Mouse (Mus musculus) kidney, adult 8-10 months (tissue): ENCODE data around the gene Faap24.

Source experiments
- DNase-seq, 2 experiments: peaks; one replicate each; pipeline ENCODE4 v3.0.0; 2022

Faap24 gene

DNA sequence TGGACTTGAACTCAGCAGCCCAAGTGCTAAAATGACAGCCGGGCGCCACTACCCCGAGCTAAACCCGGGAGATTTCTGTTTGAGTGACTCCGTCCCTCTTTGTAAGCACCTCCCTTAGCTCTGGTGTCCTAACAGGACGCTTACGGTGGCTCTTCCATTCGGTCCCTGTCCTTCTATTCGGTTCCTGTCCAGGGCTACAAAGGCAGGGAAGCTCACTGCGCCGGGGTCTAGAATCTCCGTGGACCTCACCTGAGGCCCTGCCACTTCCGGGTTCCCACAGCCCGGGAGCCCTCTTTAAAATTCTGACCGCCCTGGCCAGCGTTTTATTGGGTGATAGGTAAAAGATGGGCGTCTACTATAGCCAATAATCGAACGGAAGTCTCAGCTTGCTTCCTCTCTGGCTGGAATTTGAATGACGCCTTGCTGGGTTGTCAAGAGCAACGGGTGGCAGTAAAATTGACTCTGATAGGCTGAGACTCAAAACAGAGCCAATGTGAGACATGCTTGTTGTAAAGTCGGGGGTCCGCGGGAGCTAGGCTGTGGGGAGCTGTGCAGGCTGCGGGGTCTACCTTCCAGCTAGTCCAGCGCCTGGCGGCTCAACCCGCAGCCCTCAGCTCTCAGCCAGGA, at the start of gene Faap24, which contains the start of gene Cep89:
Gene Faap24 (minus strand): TSS at position 295 of the 627 bp plus-strand sequence.
Gene Cep89 (plus strand): TSS at position 494 of the 627 bp plus-strand sequence.
- DNase-seq = peak; percentile 96 to 98

DNA sequence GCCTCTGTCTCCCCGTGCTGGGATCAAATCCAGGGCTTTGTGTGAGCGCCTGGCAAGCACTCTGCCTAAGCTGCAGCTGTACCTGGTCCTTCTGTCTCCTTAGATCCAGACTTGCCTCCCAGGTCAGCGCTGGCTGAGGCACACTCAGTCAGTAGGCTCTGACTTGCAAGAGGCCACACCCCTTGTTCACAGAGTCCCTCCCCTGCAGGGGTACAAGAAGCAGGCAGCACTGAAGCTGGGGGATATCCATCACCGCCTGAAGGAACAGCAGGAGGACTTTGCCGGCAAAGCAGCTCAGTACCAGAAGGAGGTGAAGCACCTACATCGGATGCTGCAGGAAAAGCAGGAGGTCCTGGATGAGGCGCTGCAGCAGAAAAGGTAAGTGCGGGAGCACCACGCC, 38.6 kb upstream of the Faap24 start:
- no peak for DNase-seq

DNA sequence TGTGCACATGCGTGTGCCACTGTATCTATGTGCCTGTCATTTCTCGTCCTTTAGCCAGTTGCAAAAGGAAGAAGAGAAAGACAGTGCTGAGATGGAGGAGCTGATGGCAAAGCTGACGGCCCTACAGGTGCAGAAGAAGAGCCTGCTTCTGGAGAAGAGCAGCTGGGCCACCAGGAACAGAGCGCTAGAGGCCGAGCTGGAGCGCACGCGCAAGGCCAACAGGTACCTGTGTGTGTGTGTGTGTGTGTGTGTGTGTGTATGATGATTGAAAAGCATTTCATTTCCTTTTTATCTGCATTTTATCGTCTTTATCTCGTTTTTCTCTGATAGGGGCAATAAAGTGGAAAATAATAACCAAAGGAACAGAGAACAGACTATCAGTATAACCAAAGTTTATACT, 31.5 kb upstream of the Faap24 start:
- no peak for DNase-seq

DNA sequence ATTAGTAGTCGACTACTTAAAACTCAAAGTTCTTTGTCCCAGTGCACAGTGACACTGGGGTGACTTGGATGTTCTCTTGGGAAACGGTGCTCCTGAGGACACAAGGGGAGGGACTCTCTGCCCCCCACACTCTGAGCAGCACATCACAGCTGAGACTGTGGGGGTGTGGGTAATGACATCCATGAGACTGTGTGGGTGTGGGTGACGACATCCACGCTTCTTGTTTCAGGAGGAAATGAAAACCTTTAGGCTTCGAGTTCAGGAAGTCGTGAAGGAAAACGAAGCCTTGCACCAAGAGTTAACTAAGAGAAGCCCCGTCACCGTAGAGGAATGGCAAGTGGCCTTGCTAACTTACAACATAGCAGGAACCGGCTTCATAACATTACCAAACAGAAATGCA, 26.4 kb upstream of the Faap24 start:
- DNase-seq = no peak

DNA sequence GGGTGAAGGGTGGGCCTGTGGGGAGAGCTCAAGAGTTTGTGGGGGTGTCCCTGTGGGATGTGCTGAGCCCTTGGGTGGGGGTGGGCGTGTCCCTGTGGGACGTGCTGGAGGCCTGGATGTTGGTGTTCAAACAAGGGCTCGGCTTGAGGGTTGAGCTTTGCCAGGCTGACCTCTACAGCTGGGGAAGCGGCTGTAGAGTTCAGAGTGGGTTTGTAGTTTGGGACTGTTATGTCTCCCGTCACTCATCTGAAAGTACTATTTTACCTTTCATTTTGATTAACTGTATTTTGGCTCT, 20.0 kb upstream of the Faap24 start:
- DNase-seq = no peak

DNA sequence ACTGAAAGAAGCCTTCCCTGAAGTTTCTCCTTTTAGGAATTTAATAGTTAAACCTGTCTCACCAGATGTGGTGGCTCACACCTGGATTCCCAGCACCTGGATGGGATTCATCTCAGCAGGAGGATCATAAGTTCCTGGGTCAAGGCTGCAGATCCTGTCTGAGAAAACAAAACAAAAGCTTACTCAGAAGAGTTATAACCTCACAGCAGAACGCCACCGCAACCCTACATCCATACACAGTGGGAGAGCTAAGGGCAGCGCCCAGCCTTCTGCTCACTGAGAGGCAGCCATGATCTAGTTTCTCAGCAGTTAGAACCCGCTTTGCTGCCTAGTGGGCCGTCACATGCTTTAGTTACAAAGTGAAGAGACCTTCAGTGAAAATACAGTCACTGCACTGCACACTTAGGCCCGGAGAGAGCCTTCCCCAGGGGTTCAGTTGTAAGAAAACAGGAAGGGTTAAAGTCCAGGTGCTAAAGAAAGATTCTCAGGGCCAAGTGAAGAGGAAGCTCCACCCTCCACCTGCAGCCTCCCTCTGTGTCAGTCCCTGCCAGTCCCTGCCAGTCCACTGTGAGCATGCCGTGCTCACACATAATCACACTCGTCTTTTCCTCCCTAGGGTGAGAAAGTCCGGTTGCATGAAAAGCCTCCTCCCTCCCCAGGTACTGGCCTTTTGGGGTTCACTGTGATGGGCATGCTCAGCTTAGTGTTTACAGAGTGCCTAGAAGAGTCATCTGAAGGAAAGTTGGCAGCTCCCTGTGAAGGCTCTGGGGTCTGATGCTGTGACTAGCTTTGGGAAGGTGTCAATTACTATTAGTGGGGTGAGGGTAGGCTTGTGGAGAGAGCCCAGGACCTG, 19.4 kb upstream of the Faap24 start:
- DNase-seq = peak; percentile 64 to 84

DNA sequence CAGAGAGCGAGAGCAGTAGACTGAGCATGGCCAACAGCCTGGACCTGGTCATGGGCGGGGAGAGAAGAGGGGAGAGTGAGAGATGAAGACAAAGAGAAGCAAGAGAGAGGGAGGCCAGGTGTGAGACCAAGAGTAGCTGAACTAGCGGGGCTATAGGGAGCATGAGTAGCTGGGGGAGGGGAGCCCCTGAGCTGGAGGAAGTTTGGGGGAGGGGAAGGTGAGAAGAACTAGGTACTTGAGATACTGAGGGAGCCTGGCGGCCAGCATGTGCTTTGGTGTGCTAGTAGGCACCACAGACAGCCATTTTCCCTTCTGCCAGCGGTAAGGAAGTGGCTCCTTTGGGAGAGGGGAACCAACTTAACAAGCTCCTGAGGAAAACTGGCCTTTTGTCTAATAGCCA, 18.6 kb upstream of the Faap24 start:
- no peak for DNase-seq

DNA sequence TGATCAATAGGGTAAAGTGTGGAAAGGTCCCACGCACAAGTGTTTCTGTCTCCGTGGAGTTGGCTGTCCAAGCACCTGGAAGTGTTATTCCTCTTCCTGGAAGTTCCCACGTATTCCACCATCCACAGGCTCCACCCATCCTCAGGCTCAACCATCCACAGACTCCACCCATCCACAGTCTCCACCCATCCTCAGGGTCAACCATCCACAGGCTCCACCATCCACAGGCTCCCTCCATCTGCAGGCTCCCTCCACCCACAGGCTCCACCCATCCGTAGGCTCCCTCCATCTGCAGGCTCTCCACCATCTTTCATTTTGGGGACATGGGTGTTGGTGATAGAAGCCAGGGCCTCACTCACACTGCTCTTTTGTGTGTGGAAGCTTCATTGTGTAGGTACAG, 4.5 kb upstream of the Faap24 start:
- no peak for DNase-seq

DNA sequence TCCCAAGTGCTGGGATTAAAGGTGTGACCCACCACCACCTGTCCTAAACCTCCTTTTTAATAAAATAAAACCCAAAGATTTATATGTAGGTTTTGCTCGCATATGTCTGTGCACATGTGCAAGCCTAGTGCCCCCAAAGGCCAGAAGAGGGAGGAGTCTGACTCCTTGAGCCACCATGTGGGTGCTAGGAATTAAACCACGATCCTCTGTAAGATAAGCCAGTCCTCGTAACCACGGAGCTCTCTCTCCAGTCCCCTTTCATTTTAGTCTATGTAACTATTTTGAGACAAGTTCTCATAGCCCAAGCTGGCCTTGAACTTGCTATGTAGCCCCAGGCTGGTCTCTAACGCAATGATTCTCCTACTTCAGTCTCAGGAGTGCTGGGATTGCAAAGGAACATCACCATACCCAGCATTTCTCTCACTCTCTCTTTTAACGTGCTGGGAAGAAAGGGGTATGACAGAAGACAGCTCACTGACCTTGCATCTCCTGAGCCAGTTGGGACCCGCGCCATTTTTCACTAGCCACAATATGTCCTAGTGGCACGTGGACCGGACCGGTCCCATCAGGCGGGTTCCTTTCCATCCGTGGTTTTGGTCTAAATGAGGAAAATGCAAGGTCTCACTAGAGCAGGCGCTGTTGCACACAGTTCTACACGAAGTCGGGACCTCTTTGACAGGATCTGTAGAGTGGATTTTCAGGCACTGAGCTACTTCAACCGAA, 741 bp downstream of the Faap24 start:
- DNase-seq = no peak

DNA sequence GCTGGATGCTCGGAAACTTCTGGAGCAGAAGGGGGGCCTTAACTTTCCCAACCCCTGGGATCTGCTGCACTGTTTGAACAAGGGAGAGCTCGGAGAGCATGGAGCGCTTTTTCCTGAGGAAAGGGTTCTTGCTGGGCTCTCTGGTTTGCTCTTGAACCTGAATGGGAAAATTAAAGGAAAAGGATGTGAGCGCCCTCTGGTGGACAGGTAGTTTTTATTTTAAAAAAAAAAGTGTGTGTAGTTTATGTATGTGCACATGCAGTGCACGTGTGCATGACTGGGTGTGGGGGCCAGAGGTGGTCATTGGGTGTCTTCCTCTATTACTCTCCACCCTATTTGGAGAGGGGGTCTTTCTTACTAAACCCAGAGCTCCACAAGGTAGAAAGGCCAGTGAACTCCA, 3.7 kb downstream of the Faap24 start:
- peak in 1 of 2 experiments; percentile 41 for DNase-seq

DNA sequence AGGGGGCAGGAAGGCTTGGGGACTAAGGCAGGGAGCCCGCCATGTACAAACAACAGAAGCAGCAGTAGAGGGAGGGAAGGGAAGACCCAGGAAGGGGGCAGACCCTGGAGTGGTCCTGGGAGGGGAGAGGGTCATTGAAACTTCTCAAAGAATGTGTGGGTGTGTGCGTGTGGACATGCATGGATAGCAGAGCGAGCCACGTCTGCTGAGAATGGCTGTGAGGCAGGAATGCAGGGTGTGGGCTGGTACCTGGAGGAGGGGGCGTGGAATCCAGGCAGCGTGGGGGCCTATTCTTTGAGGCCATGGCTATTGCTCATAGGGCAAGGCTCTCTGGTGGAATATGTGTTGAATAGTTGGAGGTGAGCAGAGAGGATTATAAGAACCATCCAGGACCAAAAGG, 7.9 kb downstream of the Faap24 start:
- no peak for DNase-seq

DNA sequence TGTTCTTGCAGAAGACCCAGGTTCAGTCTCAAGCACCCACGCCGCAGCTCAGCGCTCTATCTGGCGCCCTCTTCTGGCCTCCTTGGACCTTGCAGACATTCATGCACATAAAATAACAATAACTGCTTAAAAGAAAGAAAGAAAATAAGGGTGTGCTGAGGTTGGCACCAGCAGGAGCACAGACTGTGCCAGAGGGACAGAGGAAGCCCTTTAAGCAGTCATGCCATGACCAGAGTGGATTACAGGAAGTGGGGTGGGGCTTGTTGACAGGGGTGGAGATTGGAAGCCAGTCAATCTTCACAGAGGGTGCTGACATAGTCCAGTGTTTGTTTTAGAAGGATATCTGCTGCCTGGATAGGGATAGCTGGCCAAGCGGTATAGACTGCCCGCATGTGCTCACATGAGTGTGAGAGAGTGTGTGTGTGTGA, 10.1 kb downstream of the Faap24 start:
- peak; percentile 36 to 49 for DNase-seq

DNA sequence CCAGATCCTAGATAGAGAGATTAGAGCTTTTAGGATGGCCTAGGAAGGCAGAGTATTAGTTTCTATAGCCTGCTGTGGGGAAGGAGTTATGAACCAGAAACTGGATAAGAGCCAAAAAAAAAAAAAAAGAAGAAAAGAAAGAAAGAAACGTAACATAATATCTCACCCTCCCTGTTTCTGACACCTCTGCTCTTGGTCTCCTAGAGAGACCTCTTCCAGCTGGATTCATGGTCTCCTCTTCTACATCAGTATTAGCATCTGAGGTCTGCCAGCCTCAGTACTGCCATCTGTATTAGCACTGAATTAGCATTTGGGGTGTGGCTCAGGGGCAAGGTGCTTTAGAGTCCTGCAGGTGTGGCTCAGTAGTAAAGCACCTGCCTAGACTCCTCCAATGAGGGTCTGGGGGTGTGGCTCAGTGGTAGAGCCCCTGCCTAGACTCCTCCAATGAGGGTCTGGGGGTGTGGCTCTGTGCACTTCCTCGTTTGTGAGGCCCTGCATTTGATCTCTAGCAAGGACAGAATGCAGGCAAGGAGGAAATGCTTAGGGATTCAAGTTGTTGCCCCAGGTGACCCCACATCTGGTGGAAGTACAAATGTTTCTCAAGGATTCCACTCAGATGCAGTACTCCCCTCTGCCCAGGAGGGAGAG, 13.8 kb downstream of the Faap24 start:
- peak in 1 of 2 experiments; percentile 36 for DNase-seq

DNA sequence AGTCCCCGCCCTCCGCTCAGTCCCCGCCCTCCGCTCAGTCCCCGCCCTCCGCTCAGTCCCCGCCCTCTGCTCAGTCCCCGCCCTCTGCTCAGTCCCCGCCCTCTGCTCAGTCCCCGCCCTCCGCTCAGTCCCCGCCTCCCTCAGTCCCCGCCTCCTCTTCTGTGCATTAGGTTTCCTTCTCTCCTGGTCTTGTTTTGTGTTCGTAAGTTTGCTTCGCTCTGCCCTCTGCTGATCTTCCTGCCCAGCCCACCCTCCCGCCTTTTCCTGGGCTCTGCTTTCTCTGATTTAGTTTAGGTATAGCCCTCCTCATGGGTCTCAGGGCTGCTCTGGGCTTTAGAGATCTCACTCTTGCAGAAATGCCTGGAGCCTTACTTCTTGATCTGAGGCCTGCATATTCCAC, 14.8 kb downstream of the Faap24 start:
- DNase-seq = no peak

DNA sequence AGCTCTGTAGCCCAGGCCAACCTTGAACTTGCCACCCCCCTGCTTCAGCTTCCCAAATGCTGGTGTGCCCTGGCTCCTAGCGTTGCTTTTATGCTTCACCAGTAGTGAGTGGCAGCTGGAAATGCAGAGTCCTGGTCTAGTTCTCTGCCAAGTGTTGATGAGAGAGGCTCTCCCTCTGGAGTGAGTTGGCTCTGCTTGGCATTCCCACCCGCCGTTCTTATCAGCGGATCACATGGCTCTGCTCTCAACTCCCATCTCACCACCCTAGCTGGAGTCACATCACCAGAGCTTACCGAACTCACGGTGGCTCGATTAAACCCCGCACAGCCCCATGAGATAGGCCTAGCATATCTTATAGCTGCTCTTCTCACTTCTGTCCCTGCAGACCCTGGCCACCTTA, 16.3 kb downstream of the Faap24 start:
- DNase-seq = no peak

DNA sequence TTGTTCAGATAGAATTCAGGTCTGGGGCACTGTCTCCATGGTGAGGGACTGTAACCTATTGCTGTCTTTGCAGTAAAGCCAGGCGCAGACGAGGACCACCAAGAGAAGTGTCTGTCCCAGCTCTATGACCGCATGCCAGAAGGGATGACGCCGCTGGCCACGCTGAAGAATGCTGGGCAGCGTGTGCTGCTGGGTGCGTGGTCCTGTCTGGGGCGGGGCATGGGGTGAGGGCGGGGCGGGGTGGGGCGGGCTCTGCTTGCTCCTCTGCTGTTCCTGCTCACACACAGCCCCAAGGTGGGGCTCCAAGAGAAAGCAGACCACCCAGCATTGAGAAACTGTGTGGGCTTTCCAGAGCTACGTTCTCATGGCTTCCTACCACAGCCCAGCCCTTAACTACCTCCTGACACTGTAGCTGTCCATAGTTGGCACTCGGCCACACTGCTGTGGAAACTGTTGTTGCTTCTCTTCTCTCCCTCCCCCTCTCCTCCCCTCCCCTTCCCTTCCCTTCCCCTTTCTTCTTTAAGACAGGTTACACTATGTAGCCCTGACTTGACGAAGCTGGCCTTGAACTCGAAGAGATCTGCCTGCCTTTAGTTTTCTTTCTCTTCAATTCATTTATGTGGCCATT, 17.0 kb downstream of the Faap24 start:
- DNase-seq = no peak

DNA sequence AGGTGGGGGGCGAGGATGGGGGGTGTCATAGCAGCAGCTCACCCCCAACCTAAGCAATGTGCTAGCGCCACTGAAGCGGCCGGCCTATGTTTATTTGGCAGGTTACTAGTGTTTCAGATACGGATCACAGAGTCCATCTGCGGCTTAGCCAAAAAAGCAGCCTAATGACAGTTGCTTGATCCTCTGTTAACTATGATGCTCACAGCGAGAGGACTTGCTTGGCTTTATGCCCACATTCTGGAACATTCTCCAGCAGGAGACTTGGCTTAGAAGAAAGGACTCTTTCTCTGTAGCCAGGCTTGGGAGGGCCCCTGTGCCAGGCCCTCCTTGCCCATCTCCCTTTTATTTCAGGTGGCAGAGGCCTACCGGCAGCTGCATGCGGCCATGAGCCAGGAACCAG, 20.0 kb downstream of the Faap24 start:
- DNase-seq = peak; percentile 47 to 71

DNA sequence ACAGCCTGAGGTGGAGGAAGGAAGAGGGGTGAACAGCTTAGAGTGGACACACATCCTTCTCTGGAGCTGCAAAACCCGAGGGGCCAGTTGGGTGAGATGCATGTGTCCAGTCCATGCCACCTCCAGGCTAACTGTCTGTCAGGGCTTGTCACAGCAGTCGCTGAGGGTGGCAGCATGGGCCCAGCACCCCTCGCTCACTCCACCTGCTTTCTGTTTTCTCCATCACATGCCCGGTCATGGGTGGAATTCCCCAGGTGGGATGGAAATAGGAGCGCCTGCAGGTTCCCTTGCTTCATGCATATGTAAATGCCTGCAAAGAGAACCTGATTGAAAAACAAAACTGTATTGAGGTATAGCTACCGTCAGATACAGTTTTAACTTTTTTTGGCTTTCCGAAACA, 22.4 kb downstream of the Faap24 start:
- DNase-seq = peak; percentile 29 to 52

DNA sequence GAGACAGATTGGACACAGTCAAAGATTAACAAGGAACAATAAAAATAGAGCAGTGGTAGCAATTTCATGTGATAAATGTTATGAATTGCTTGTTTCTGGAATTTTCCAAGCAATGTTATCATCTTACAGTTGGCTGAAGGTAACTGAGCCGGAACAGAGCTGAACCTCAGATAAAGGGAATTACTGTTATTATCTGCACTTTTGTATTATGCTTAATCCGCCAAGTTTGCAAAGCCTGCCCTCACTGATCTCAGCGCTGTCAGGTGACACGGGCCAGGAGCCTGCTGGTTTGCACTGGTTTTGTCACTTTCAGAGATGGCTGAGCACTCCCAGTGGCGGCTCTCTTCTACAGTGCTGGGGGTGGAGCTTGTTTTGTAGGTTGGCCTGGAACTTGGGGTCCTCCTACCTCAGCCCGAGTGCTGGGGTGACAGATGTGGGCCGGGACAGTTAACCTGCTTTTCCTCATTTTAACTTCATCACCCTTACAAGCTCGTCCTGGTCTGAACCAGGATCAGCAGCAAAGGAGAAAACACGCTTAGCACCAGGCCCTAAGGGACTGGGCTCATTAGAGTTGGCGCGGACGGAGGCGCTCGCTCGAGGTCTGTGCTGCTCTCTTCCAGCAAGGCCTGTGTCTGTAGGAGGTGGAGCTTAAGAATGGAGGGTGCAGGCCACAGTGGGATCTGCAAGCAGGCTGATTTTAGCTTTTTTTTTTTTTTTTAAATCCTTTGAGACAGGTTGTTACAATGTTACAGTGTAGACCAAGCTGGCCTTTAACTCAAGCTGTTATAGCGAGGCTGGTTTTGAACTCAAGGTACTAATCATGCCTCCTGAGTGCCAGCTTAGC, 23.3 kb downstream of the Faap24 start:
- peak; percentile 58 to 77 for DNase-seq

DNA sequence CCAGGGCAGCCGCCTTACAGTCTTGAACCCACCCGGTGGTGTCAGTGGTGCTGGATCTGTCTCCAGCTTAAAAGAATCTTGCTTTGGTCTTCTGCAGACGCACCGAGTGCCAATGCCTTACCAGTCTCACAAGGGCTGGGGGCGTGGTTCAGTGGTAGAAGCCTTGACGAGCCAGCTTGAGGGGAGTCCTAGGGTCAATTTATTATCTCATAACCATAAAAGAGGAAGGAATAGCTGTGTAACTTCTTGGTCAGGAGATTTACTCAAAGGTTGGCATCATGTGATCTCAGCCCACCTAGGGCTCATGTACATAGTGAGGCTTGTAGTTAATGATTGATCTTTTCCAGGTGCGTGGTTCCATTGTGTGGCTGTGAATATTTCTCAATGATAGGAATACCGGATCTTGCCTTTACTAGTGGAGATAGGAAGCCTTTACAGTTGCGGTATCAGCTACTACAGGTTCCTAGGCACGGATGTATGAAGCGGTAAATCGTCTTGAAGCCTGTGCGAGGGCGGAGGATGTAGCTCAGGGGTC, 24.1 kb downstream of the Faap24 start:
- peak in 1 of 2 experiments; percentile 40 for DNase-seq

DNA sequence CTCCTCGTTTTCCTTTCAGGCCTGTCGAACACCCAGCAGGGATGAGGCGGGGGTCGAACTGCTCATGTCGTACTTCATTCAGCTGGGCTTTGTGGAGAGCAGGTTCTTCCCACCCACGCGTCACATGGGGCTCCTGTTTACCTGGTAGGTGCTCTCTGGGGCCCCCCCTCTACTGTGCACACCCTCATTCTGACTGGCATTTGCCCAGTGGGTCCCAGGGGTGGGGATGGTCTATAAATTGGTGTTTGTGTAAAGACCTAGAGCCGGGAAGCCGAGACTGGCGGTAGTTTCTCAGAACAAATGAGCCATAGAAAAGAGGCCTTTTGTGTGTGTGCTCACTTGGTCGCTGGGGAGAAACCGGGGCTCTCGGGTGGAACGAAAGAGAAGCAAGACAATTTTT, 25.5 kb downstream of the Faap24 start:
- DNase-seq = no peak
